Mouse (Mus musculus) forebrain, embryonic 12.5 days (tissue): ENCODE measurements around the gene Prkd3. TPM values are rescaled to one million over a fixed set of nuclear protein-coding genes. Genes with fewer than 3 reads are reported as not detected.
A peak's percentile ranks its signal among the peaks of the same experiment; 100 is the strongest.

Experiments
- ATAC-seq: fragments of 200-750 bp; cut with Nextera tagmentation; 2 replicates; pipeline ENCODE4 v1.8.0; 2017; ENCODE audit warnings: moderate TSS enrichment; ENCODE audit not compliant: low FRiP score
- H3K27ac ChIP-seq: fragments of 300-500 bp; sonication (generic); 2 replicates; pipeline ENCODE4 v1.5.1; 2016; ENCODE audit warnings: mild to moderate bottlenecking
- H3K27me3 ChIP-seq: fragments of 300-500 bp; sonication (generic); 2 replicates; pipeline ENCODE4 v1.6.1; 2016; ENCODE audit warnings: mild to moderate bottlenecking
- H3K36me3 ChIP-seq: fragments of 300-500 bp; sonication (generic); replicated peaks from 2 replicates; pipeline ENCODE4 v1.6.1; 2016; ENCODE audit warnings: mild to moderate bottlenecking
- H3K4me1 ChIP-seq: fragments of 300-500 bp; sonication (generic); 2 replicates; pipeline ENCODE4 v1.6.1; 2016
- H3K4me2 ChIP-seq: fragments of 300-500 bp; sonication (generic); 2 replicates; pipeline ENCODE4 v1.6.1; 2016; ENCODE audit warnings: mild to moderate bottlenecking, moderate library complexity
- H3K4me3 ChIP-seq: fragments of 300-500 bp; sonication (generic); replicated peaks from 2 replicates; pipeline ENCODE4 v1.5.1; 2016; ENCODE audit warnings: mild to moderate bottlenecking
- H3K9ac ChIP-seq: fragments of 300-500 bp; sonication (generic); 2 replicates; pipeline ENCODE4 v1.6.1; 2016; ENCODE audit warnings: mild to moderate bottlenecking
- H3K9me3 ChIP-seq: fragments of 300-500 bp; sonication (generic); 2 replicates; pipeline ENCODE4 v1.6.1; 2016
- WGBS: fragments of 180-500 bp; shearing (Covaris S2); methylation state at CpG from one replicate; pipeline ENCODE4 v1.1.7; 2016; 5-methylcytosine and 5-hydroxymethylcytosine counted together
- polyA plus RNA-seq: library from polyadenylated mRNA; unstranded; fragments of >200 nt; fragmentation: Nextera tagmentation; extraction: Ambion mirVana; gene quantifications from 2 replicates; pipeline ENCODE4 v1.2.1, GENCODE M21; 2016

Prkd3 gene
- polyA plus RNA-seq, result 51.0 and 55.2 TPM in 2 replicates

- H3K4me1 ChIP-seq, result peaks cover 24% of the 10 kb centered on the region
- H3K27me3 ChIP-seq, result peaks cover 6% of the 10 kb centered on the region; the same call in 1 of the 2 replicates
- no peaks in the 10 kb centered on the region for H3K36me3 ChIP-seq
- 1% methylated on average over 55 of the region's 113 CpGs for WGBS
- peak within 1 kb of the TSS; percentile 88 for H3K27ac ChIP-seq
- H3K9me3 ChIP-seq, result no peaks in the 10 kb centered on the region
- peak; percentile 92 for ATAC-seq
- peak within 1 kb of the TSS; percentile 62 for H3K4me2 ChIP-seq
- peak within 1 kb of the TSS; percentile 85 for H3K4me3 ChIP-seq
- peak within 1 kb of the TSS; percentile 80 for H3K9ac ChIP-seq
Measured at GRCm38 (mm10) chr17:79020208-79020983, at the start of gene Prkd3. Gene Prkd3 (minus strand): TSS chr17:79020816.

GRCm38 (mm10) chr17:79069766-79070480, 49.3 kb upstream of the Prkd3 start:
- Histone ChIP-seq H3K4me2 (no peak overlapping the region), H3K4me1 (no peaks in the 10 kb centered on the region), H3K4me3 (no peak overlapping the region), H3K27ac (no peak overlapping the region), H3K9ac (no peak overlapping the region), H3K9me3 (no peaks in the 10 kb centered on the region), H3K27me3 (no peaks in the 10 kb centered on the region), H3K36me3 (no peaks in the 10 kb centered on the region)
- no peak for ATAC-seq
- WGBS, result 89% methylated on average over 14 of the region's 14 CpGs

GRCm38 (mm10) chr17:79069019-79069418, 48.4 kb upstream of the Prkd3 start:
- no peaks in the 10 kb centered on the region for H3K36me3 ChIP-seq
- WGBS, result 42% methylated on average over 4 of the region's 4 CpGs
- no peak overlapping the region for H3K27ac ChIP-seq
- no peak for ATAC-seq
- H3K4me3 ChIP-seq, result no peak overlapping the region
- no peaks in the 10 kb centered on the region for H3K27me3 ChIP-seq
- no peaks in the 10 kb centered on the region for H3K9me3 ChIP-seq
- H3K9ac ChIP-seq, result no peak overlapping the region
- H3K4me1 ChIP-seq, result no peaks in the 10 kb centered on the region
- H3K4me2 ChIP-seq, result no peak overlapping the region

GRCm38 (mm10) chr17:79068581-79068980, 48.0 kb upstream of the Prkd3 start:
- WGBS, result 76% methylated on average over 7 of the region's 7 CpGs
- Histone ChIP-seq H3K36me3 (no peaks in the 10 kb centered on the region), H3K27me3 (no peaks in the 10 kb centered on the region), H3K4me1 (no peaks in the 10 kb centered on the region), H3K9ac (no peak overlapping the region), H3K27ac (no peak overlapping the region), H3K4me3 (no peak overlapping the region), H3K4me2 (no peak overlapping the region), H3K9me3 (no peaks in the 10 kb centered on the region)
- no peak for ATAC-seq

- 85% methylated on average over 1 of the region's 1 CpGs for WGBS
Measured at GRCm38 (mm10) chr17:79064250-79064649, 43.6 kb upstream of the Prkd3 start.

GRCm38 (mm10) chr17:79060221-79060620, 39.6 kb upstream of the Prkd3 start:
- no peak for ATAC-seq
- 79% methylated on average over 5 of the region's 5 CpGs for WGBS
- Histone ChIP-seq H3K27me3 (no peaks in the 10 kb centered on the region), H3K4me3 (no peak overlapping the region), H3K4me1 (no peaks in the 10 kb centered on the region), H3K27ac (no peak overlapping the region), H3K9ac (no peak overlapping the region), H3K36me3 (no peaks in the 10 kb centered on the region), H3K9me3 (no peaks in the 10 kb centered on the region), H3K4me2 (no peak overlapping the region)

More at GRCm38 (mm10) chr17:79064250-79064649, 43.6 kb upstream of the Prkd3 start:
- H3K27ac ChIP-seq, result no peak overlapping the region
- ATAC-seq, result no peak
- no peak overlapping the region for H3K9ac ChIP-seq
- no peak overlapping the region for H3K4me3 ChIP-seq
- no peaks in the 10 kb centered on the region for H3K27me3 ChIP-seq
- H3K9me3 ChIP-seq, result no peaks in the 10 kb centered on the region
- H3K36me3 ChIP-seq, result no peaks in the 10 kb centered on the region
- no peaks in the 10 kb centered on the region for H3K4me1 ChIP-seq
- no peak overlapping the region for H3K4me2 ChIP-seq

GRCm38 (mm10) chr17:79058271-79058670, 37.7 kb upstream of the Prkd3 start:
- Histone ChIP-seq H3K4me3 (no peak overlapping the region), H3K27ac (no peak overlapping the region), H3K27me3 (peaks cover 11% of the 10 kb centered on the region), H3K4me1 (no peaks in the 10 kb centered on the region), H3K9ac (no peak overlapping the region), H3K36me3 (no peaks in the 10 kb centered on the region), H3K9me3 (no peaks in the 10 kb centered on the region), H3K4me2 (no peak overlapping the region)
- 79% methylated on average over 6 of the region's 6 CpGs for WGBS
- ATAC-seq, result no peak

GRCm38 (mm10) chr17:79052088-79052812, 31.6 kb upstream of the Prkd3 start:
- Histone ChIP-seq H3K9me3 (no peaks in the 10 kb centered on the region), H3K4me2 (peak overlapping the region; percentile 94), H3K4me1 (no peaks in the 10 kb centered on the region), H3K36me3 (no peaks in the 10 kb centered on the region), H3K27ac (0 out of 2 replicates have a peak overlapping the region, but pooled peaks have one; percentile 48), H3K27me3 (peaks cover 14% of the 10 kb centered on the region), H3K4me3 (peak overlapping the region; percentile 60), H3K9ac (peak overlapping the region; percentile 61)
- WGBS, result under 1% methylated on average over 45 of the region's 45 CpGs
- peak; percentile 92 for ATAC-seq

- no peaks in the 10 kb centered on the region for H3K9me3 ChIP-seq
- peak within 1 kb of the TSS; percentile 60 for H3K4me3 ChIP-seq
- peak within 1 kb of the TSS; percentile 61 for H3K9ac ChIP-seq
- peaks cover 14% of the 10 kb centered on the region for H3K27me3 ChIP-seq
- ATAC-seq, result no peak
- 0 out of 2 replicates have a peak within 1 kb of the TSS, but pooled peaks have one; percentile 48 for H3K27ac ChIP-seq
- H3K4me1 ChIP-seq, result no peaks in the 10 kb centered on the region
- no peaks in the 10 kb centered on the region for H3K36me3 ChIP-seq
- 72% methylated on average over 4 of the region's 4 CpGs for WGBS
- peak within 1 kb of the TSS; percentile 94 for H3K4me2 ChIP-seq
Measured at GRCm38 (mm10) chr17:79051606-79052005, 31.0 kb upstream of the Prkd3 start, which contains the start of gene Qpct. Gene Qpct (plus strand): TSS chr17:79051906.

- 92% methylated on average over 2 of the region's 2 CpGs for WGBS
- H3K4me2 ChIP-seq, result no peak overlapping the region
- H3K4me1 ChIP-seq, result no peaks in the 10 kb centered on the region
- no peaks in the 10 kb centered on the region for H3K27me3 ChIP-seq
- H3K9me3 ChIP-seq, result no peaks in the 10 kb centered on the region
- no peak overlapping the region for H3K9ac ChIP-seq
- no peak overlapping the region for H3K4me3 ChIP-seq
- H3K27ac ChIP-seq, result no peak overlapping the region
- ATAC-seq, result no peak
- H3K36me3 ChIP-seq, result no peaks in the 10 kb centered on the region
Measured at GRCm38 (mm10) chr17:79043705-79044104, 23.1 kb upstream of the Prkd3 start.

- no peak for ATAC-seq
- Histone ChIP-seq H3K4me1 (no peaks in the 10 kb centered on the region), H3K9me3 (no peaks in the 10 kb centered on the region), H3K4me2 (no peak overlapping the region), H3K27ac (no peak overlapping the region), H3K9ac (no peak overlapping the region), H3K36me3 (no peaks in the 10 kb centered on the region), H3K27me3 (no peaks in the 10 kb centered on the region), H3K4me3 (no peak overlapping the region)
Measured at GRCm38 (mm10) chr17:79039660-79040059, 19.0 kb upstream of the Prkd3 start.

- 79% methylated on average over 4 of the region's 4 CpGs for WGBS
- Histone ChIP-seq H3K27ac (no peak overlapping the region), H3K9me3 (no peaks in the 10 kb centered on the region), H3K4me3 (no peak overlapping the region), H3K36me3 (no peaks in the 10 kb centered on the region), H3K27me3 (no peaks in the 10 kb centered on the region), H3K4me2 (no peak overlapping the region), H3K9ac (no peak overlapping the region), H3K4me1 (no peaks in the 10 kb centered on the region)
- no peak for ATAC-seq
Measured at GRCm38 (mm10) chr17:79032782-79033181, 12.2 kb upstream of the Prkd3 start.
